Mouse (Mus musculus): ENCODE measurements around the gene Bmp10. TPM values are rescaled to one million over a fixed set of nuclear protein-coding genes. Genes with fewer than 3 reads are reported as not detected.
A peak's percentile ranks its signal among the peaks of the same experiment; 100 is the strongest.
"Not testable (repeated sequence)": the region's sequence is repeated elsewhere in the genome, so short reads cannot be mapped to it uniquely, and the experiment has no call there.

The Bmp10 gene
- total RNA-seq, 4 experiments from 2014 or later: not detected

GRCm38 (mm10) chr6:87449534-87449933, 20.7 kb downstream of the Bmp10 start:
- DNase-seq: no peak

DNA sequence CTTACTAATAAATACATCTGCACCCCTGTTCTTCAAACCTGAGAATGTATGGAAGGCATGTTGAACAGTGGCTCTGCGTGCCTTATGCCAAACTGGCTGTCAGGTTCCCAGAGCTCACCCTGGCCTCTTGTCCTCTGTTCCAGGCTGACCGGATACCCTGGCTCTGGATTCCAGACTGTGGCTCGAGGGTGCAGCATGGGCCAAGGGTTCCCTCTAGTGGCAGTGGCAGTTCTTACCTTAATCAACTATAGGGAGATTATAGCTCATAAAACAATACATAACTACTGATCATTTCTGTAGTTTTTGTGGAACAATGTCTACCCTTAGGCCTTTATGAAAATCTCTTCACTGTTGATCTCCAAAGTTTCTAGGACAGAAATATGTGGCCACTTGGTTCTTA, 22.2 kb downstream of the Bmp10 start:
- peak; percentile 29 for DNase-seq

DNA sequence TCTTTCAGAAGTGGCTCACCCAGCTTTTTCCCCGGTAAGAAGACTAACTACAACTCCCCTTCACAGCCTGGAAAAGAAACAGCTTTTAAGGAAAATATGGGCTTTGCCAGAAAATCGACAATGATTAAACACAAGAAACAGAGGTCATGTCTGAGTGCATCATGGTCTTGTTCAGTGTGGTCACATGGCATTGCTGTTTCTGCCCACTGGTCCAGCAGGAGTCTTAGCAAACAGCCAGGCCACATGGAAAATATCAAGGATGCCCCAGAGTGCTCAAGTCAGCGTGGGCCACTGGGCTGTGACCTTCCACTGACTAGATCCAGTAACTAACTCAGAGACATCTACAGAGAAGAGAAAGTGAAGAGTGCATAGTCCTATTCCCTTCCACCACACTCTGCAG, 23.0 kb downstream of the Bmp10 start:
- DNase-seq: no peak

DNA sequence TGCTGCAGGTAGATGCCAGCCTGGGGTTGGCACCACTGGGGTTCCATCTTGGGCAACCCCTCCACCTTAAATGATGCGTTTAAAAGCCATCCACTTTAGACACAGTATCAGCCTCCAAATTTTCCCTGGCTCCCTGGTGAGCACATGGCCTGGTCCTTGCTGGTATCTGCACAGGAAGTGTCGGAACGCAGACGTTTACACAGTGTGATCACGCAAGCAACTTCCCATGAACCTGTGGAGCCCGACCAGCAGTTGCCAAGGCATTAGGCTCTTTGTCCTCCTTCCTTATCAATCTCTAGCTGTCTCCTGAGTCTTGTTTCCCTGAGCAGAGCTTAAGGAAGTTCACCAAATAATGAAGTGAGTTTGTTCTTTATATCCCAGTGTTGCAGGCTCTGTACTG, 26.7 kb downstream of the Bmp10 start:
- DNase-seq: no peak

DNA sequence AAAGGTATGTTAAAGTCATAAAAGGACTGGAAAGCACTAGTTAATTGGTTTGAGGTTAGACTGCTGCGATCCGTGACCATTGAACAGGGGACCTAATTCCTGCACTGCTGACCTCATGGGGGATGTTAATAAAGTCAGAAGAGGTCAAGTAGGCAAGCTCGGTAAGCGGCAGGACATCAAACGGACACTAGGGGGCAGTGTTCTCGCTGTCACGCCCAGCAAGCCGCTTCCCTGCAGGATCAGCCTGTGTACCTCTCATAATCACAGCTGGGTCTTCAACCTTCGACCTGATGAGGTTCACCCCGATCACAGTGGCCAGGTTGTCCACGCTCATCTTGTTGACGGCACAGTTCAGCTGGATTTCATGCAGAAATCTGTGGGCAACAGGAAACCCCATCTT, 37.4 kb downstream of the Bmp10 start:
- peak; percentile 38 for DNase-seq

GRCm38 (mm10) chr6:87467373-87467772, 38.6 kb downstream of the Bmp10 start:
- no peak for DNase-seq

- DNase-seq: no peak
Observed at GRCm38 (mm10) chr6:87468372-87468771, 39.6 kb downstream of the Bmp10 start.

DNA sequence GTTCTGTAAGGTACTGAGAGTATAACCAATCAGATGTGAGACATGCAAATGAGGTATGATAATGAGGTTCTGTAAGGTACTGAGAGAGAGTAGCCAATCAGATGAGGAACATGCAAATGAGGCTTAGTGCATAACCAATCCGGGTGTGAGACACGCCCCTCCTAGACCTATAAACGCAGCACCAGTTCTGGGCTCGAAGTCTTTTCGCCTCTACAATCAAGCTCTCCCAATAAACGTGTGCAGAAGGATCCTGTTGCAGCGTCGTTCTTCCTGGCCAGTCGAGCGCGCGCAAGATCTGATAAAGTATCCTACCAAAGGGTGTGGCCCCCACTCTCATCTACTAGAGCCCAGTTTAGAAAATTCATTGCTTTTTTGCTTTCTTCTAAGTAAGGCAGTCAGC, 41.3 kb downstream of the Bmp10 start:
- DNase-seq: not testable (repeated sequence)

DNA sequence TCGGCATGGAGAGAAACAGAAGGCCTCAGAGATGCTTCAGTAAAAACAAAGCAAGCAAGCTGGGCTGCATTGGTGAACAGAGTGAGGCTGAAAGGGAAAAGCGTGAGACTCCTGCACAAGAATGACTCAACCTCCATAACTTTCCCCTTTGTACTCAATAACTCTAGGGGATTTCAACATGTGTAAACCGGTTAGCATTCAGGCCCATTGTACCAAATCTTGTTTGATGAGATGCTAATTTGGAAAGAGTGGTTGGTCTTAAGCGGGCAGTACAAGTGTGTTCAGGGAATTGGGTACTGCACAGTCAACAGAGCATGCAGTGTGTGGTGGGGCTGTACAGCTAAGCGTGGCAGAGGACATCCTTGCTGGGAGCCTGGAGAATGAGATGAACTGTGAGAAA, 46.4 kb downstream of the Bmp10 start:
- DNase-seq: no peak

GRCm38 (mm10) chr6:87478847-87479246, 50.1 kb downstream of the Bmp10 start:
- no peak for DNase-seq

- DNase-seq: no peak
Observed at GRCm38 (mm10) chr6:87479291-87479999, 50.7 kb downstream of the Bmp10 start.

DNA sequence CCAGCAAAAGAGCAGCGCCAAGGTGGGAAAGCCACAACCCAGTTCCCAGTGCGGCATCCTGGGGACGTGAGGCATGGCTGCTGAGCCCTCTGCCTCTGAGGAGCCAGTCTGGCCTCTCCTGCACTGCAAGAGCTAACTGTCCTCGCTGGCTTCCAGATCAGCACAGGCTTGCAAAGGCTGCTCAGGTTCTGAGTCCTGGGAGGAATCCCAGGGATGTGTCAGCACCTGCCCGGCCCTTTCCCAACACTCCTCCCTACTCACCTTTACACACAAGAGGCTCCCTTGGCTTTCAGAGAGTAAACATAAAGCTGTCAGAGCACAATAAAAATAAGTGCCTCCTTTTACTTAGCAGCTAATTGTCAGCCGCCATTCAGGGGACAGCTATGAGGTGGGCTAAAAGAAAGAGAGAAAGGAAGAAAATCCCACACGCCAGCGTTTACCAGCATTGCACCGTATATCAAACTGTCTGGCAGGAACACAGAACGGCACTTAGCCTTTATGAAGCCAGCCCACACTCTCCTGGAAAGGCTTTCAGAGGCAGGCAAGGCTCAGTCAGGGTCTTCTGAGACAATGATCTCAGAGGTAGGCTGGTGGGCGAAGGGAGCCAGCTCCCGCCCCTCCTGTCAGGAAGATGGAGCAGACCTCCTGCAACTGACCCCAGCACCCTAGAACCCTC, 54.6 kb downstream of the Bmp10 start:
- no peak for DNase-seq

DNA sequence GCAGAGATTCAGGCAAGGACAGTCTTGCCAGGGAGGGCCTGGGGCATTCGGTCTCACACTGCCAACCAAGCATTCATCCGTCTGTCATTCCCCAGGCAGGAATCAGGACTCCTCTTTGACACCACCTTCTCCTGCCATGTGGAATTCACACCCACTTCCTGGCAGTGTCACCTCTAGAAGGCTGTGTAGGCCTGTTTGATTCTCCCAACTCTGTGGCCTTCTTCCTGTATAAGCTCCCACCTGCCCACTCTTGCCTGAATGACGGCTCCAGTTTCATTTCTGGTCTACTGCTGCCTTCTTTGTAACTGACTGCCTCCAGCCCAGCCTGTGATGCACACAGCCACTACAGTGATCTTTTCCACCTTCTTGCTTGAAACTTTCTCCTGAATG, 55.1 kb downstream of the Bmp10 start:
- no peak for DNase-seq

DNA sequence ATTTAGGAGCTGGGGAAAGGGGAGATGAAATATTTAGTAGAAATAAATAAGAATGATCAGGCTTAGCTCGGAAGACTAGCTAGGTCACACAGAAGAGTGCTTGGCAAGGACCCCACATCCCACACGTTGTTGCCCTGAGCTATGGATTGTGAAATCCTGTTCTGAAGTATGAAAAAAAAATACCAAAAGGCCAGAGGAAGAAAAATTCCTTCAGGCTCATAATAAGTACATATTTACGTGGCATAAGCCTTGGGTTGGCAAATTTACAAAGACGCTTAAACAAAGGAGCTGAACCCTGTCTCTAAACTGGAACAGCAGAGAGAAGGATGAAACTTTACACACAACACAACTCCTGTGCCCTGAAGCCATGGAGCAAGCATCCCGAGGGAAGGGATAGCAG, 56.0 kb downstream of the Bmp10 start:
- DNase-seq: no peak

Other genes with a start within 250 kb of the Bmp10 start
- gene Antxr1, start 93.2 kb upstream of the Bmp10 start, total RNA-seq (2022): 10 to 100 TPM; 13.9 to 22.5 (median 18.3) TPM
- gene Gkn1, start 78.1 kb upstream of the Bmp10 start, total RNA-seq (2022): not detected
- gene Gkn2, start 55.6 kb upstream of the Bmp10 start, total RNA-seq (2022): not detected
- gene Gkn3, start 40.1 kb upstream of the Bmp10 start, total RNA-seq (2022): under 1 TPM in 2 of 4 experiments, not detected in 2; 0.59 to 0.99 TPM
- 1 to 10 TPM; 2.6 to 7.4 (median 5.1) TPM for gene Arhgap25, start 104.3 kb downstream of the Bmp10 start, total RNA-seq (2022)
- gene Prokr1, start 161.7 kb downstream of the Bmp10 start, total RNA-seq (2022): under 1 TPM; 0.10 to 0.89 (median 0.36) TPM
- gene Aplf, start 243.2 kb downstream of the Bmp10 start, total RNA-seq (2022): 1 to 10 TPM; 7.4 to 9.6 (median 8.4) TPM